Mouse (Mus musculus): ENCODE results near the gene Prkg1. TPM values are rescaled to one million over a fixed set of nuclear protein-coding genes. Genes with fewer than 3 reads are reported as not detected.

Prkg1 gene
- total RNA-seq, 2 experiments from 2014 or later: not detected

DNA sequence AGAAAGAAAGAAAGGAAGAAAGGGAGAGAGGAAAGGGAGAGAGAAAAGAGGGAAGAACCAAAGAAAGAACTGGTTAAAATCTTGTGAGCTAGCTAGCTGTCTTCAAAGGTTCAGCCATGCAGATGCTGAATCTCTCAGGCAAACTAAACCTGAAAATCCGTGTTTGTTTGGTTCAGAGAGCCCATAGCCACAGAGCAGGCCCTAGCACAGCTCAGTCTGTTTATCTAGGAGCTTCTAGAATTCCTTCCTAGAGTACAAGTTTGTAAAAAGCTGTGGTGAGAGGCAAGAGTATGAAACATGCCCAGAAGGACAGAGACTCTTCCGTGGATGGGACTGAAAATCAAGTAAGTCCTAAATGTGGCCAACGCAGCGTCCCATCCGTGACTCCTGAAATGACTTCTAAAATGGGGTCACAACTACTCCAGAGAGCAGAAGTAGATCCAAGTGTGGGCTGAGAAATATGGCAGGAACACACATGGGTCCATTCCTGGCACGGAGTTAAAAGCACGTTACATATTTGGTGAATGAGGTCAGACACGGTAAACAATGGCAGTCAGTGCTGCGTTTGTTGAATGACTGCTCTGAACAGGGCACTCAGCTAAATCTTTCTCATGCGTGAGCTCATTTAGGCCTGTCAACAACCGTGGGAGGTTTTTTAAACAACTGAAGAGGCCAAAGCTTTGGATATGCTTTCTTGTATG, 13.7 kb downstream of the Prkg1 start:
- ATAC-seq (replicated peaks; ENCODE audit: low FRiP score, poor library complexity, severe bottlenecking): no peak

DNA sequence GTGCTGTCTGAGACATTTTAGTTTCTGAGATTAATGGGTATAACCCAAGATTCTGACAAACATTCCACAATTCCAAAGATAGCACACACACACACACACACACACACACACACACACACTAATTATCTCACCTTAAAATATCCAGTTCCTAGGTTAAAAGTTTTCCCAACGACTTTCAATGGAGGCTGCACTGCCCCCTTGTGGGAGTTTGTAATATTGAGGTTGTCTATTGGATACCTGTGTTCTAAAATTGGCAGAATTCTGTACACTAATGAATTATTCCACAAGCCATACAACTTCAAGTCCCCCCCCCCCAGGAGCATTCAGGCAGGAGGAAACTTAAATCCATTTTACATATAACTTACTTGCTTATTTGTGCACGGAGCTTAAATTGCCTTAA, 18.2 kb downstream of the Prkg1 start:
- no peak for ATAC-seq (replicated peaks; ENCODE audit: low FRiP score, poor library complexity, severe bottlenecking)

DNA sequence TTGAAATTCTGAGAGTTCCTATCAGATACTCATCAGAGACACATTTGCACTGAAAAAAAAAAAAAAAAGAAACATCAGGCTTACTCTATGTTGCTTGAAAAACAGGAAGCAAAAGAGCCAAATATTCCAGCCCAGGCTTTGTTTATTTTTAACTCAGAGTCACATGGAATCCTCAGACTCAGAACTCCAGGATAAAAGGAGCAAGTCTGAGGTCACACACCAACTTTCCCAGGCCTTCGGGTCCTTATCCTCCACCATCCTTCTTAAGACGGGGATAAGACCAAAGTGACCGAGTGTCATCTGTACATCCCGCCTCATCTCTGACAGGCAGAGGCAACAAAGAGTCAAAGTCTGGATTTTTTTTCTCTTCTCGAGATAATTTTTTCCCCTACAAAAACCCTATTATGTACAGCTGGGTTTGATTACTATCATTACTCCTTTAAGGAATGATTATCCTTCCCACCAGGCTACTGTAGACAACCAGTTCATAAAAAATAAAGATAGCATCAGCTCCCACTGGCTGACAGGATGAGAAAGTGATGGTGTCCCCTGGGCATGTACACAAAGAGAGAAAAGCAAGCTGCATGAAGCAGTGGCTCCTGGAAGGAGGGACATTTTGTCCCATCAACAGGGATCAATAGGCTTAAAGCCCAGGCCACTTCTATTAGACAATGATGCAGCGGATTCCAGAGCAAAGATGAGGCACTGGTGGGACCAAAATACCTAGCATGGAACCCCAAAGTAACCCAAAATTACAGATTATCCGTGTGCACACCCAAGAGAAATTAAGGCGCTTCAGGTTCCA, 21.4 kb downstream of the Prkg1 start:
- no peak for ATAC-seq (replicated peaks; ENCODE audit: low FRiP score, poor library complexity, severe bottlenecking)

DNA sequence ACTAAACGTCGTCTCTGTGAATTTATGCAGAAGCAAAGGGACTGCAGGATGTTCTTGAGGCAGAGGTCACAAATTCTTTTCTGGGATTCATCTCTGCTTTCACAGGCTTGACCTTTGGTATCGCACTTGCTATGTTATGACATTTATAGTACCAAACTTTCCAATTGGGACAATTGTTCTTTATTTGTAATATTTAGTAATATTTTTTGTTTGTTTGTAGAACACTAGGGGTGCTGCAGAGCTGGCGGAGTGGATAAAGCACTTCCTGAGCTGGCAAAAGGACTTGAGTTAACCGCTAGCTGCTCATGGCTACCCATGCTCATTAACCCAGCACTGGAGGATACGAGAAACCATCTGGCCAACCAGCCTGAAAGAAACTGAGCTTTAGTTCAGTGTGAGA, 49.9 kb downstream of the Prkg1 start:
- no peak for ATAC-seq (replicated peaks; ENCODE audit: low FRiP score, poor library complexity, severe bottlenecking)

DNA sequence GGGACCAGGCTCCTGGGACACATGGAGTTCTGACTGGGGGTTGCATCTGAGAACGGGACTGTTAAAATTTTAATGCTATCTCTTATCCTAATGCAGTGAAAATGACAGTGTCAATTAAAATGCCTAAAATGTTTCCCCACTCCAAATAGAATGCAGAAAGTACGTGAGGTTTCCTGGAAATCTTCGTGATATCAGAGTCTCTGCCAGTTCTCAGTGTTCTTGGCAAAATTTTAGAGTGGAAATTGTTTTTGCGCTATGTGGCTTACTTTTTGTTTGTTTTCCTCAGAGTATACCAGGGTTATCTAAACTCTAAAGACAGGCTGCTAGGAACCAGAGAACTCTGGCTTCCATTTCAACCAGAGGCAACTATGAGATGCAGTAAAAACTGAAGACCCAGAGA, 50.4 kb downstream of the Prkg1 start:
- ATAC-seq (replicated peaks; ENCODE audit: low FRiP score, poor library complexity, severe bottlenecking): no peak

DNA sequence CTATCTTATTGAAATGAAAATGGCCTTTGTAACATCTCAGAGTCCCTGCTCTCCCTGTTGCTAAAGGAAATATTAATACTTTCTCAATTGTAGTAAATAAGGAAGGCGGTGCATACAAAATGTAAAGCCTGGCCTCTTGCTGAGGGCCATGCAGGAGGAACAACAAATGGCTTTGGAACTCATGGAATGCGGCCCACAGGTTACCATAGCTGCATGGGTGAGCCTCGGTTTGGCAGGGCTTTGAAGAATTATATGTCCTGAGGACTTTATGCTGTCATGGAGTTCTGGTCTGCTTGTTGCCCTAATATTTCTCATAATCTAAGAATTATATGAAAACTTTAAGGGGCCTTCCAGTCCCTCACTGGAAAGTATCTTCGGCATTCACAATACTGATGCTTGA, 51.5 kb downstream of the Prkg1 start:
- no peak for ATAC-seq (replicated peaks; ENCODE audit: low FRiP score, poor library complexity, severe bottlenecking)

DNA sequence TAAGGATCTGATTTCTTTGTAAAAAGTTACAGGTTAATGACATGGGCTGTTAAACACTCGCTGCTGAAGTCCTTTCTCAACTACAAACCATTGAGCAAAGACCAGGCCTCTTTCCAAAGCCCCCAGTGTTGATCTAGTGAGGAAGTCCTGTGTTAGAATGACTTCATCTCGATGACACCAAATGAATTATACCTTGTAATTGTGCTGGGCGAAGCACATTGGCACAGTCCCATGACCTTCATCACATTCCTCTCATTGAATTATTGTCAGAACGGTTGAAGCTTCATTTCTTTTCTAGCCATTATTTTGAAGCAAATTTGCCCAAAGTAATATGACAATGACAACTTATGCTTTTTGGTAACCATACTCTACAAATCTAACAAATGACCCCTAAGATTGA, 54.5 kb downstream of the Prkg1 start:
- no peak for ATAC-seq (replicated peaks; ENCODE audit: low FRiP score, poor library complexity, severe bottlenecking)

DNA sequence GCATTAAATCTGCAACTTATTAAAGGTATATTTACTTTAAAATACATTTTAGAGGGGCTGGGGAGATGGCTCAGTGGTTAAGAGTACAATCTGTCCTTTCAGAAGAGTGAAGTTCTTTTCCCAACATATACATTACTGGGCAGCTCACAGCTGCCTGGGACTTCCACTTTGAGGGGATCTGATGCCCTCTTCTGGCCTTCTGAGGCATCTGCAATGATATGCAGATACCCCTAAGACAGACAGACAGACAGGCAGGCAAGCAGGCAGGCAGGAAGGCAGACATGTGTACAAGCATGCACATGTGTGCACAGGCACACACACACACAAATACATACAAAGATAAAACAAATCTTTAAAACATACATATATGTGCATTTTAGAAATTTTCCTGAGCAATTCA, 60.8 kb downstream of the Prkg1 start:
- no peak for ATAC-seq (replicated peaks; ENCODE audit: low FRiP score, poor library complexity, severe bottlenecking)

DNA sequence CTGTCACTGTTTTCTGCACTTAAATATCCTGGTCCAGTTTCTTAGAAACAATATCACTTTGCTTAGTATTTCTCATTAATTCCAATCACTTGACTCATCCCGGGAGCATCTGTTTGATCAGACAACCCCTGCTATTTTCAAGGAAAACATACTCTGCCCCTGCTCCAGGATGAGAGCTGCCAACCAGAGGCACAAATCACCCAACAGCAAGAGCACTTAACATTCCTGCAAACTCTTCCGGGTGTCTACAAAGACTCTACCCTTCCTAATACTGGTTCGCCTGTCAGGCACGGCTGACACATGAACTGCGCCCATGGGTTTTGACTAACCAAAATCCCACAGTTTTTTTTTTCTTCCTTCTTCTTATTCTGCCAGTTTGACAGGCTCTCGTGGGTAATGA, 65.9 kb downstream of the Prkg1 start:
- no peak for ATAC-seq (replicated peaks; ENCODE audit: low FRiP score, poor library complexity, severe bottlenecking)

DNA sequence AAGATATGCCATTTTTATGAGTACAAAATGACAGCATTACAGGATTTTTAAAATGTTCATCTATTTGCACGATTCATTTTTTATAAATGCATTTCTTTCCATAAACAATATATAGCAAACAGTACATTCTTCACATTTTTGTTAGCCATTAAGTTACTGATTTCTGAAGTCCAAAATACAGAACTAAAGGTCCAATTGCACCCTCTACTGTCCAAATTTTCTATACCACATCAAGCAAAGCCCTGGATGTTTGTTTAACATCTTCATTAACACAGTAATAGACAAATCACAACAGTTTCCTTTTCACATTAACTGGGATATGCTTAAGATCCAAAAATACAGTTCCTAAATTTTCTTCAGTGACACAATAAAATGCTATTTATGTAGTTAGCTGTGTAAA, 84.0 kb downstream of the Prkg1 start:
- ATAC-seq (replicated peaks; ENCODE audit: low FRiP score, poor library complexity, severe bottlenecking): no peak

DNA sequence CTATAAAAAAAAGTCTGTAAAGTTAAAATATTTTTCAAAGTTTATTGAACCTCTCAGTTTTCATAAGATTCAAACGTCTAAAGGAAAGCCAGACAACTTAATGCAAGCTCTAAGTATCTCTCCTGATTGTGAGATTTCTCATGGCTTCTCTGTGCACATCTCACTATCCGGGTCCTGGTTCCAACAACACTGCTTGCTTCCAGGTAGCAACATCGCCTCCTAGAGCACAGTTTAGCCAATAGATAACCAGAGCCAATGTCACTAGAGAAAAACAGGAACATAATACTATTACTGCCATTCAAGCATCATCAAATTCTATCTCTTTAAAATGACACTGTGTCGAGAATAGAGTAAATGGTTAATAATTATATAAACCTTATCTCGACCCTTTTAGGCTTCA, 86.5 kb downstream of the Prkg1 start:
- ATAC-seq (replicated peaks; ENCODE audit: low FRiP score, poor library complexity, severe bottlenecking): no peak

DNA sequence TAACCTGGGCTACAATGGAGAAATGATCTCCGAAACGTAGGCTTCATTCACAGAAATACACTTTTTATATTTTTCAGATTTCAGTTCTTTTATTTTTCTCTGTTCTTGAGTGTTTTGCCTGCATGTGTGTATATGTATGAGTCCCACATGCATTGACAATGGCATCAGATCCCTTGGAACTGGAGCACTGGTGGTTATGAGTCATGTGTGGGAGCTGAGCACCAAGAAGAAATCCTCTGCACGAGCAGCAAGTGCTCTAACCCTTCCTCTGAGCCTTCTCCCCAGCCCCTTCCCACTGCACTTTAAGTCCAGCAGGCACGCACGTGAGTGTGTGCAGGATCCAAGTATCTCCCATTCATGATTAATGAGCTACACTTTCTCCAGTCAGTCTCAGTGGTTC, 93.1 kb downstream of the Prkg1 start:
- no peak for ATAC-seq (replicated peaks; ENCODE audit: low FRiP score, poor library complexity, severe bottlenecking)

DNA sequence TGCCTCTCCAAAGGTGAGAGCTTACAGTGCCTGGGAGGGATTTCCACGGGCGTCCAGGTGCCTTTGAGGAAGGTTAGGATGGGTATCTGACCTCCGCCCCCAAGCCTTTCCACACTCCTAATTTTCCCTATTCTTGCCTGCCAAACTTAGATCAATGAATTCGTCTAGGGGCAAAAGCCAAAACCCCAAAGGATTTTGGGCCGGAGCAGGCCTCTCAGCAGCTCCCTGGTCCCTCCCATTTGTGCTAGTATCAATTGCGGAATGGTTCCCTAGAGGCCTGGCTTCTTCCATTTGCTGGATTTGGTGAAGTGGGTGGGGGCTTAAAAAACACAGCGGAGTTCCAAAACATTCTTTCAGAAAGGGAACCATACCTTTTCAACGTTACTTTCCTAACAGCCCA, 99.8 kb downstream of the Prkg1 start:
- ATAC-seq (replicated peaks; ENCODE audit: low FRiP score, poor library complexity, severe bottlenecking): no peak

DNA sequence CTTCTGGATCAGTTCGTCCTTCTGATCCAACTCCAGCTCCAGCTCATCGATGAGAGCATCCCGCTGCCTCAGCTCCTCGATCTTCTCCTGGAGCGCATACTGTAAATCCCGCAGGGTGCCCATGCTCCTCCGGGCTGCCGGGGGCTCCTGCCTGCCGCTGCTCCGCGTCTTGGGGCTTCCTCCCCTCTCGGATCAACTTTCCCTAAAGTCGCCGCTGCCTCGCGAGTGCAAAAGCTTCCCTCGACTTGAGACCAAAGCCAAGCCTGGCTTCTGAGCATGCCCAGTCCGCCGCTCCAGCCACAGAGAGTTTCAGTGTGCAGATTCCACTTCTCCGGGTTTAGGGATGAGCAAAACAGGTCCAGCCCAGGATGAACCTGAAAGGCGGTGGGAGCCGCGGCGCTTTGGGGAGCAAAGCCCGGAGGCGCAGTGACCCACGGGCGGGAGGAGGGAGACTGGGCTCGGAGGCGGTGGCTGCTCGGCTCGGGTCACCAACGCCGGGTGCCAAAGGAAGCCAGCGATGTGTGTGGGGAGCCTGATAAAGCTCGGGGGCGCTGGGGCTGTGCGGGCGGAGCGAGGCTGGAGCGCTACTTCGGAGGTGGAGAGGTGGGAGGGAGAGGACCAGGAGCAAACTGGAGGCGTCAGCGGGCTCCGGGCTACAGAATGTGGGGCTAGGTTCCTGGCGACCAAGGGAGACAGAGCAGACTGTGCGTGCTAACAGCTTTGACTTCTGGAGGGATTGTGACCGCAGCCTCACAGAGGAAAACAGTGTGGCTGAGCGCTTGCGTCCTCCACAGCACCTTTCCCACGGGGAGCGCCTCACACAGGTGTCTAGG, 100.5 kb downstream of the Prkg1 start:
- ATAC-seq (replicated peaks; ENCODE audit: low FRiP score, poor library complexity, severe bottlenecking): no peak

DNA sequence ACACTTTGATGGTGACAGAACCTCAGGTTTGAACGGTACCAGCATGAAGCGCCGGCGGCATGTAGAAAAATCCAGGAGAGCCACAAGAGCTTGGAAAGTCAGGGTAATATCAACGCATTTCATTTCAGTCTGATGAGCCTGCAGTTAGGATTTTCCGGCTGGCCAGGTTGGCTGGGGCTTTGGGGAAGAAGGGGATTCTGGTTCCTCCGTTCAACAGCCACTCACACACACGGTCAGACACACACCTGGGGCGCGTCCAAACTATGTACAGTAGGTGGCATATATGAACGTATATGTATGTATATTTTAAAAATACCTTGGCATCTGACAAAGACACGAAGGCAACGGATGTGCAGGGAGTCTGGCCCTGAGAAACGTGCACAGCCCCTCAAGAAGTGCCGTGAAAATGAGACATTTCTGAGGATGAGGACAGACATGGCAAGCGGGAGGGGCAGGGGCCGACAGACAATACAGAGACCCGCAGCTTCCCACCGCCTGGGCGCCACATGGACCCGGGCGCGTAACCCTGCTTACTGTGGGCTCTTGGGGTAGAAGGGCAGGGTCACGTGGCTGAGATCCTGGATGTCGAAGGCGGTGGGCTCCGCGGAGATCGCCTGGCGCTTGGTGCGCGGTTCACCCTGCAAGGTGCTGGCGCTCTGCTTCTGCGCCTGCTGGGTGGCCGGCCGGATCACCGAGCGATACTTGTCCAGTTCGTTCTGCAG, 101.2 kb downstream of the Prkg1 start:
- ATAC-seq (replicated peaks; ENCODE audit: low FRiP score, poor library complexity, severe bottlenecking): no peak

DNA sequence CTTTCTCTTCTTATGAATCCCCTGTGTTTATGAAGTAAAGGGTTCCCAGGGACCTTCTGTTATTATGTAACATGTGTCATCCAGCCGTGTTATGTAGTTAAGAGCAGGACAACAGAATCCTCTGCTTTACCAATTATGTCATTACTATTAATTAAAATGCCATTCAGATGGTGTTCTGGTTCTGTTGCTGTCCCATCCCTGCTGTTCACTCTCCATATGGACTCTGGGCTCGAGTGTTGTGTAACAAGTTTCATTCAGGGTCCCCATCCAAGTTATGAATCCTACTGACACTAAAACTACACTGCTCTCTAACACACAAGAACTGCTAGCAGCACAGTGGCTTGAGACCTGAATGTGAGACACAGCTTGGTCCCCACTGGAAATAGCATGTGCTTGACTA, 102.0 kb downstream of the Prkg1 start:
- no peak for ATAC-seq (replicated peaks; ENCODE audit: low FRiP score, poor library complexity, severe bottlenecking)

DNA sequence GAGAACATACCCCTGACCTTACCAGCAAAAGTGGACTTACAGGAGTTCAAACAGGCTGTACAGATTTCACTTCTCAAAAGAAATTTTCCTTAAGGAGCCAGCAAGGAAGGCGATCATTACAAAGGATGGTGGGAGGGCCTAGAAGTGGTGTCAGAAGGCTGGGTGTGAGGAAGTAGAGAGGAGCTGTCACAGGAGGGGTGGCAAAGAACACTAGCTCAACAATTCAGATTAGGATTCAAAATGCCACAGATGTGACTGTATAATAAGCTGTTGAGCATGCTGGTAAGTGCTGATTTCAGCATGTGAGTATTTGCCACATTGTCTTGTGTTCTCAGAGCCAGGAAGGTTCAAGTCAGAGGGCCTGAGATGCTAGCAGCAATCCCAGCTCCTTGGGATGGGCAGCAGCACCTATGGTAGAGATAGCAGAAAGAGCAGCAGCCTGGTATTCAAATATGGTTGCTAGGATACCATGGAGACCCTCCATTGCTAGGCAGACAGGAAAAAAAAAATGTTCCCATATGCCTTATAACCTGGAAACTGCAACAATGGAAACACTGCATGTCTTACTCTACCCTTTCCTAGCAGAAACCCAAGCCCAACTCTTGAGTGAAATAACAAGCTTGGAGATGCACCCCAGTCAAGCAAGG, 106.0 kb downstream of the Prkg1 start:
- no peak for ATAC-seq (replicated peaks; ENCODE audit: low FRiP score, poor library complexity, severe bottlenecking)

DNA sequence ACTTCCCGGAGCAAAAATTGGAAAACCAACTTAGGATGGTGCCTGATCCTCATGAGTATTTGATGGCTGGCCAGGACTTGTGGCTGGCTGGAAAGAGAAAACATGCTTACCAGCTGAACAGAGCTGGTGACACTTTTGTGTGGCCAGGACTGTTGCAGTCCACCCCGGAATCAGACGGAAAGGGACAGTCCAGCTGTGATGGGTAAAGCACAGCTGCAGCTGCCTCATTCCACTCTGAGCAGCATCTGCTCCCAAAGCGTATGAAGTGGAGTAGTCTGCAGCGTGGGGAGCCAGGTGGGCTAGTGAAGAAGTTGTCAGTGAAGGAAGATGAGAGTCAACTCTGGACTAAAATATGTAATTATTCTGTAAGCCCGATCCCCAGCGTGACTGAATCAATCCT, 108.6 kb downstream of the Prkg1 start:
- no peak for ATAC-seq (replicated peaks; ENCODE audit: low FRiP score, poor library complexity, severe bottlenecking)

DNA sequence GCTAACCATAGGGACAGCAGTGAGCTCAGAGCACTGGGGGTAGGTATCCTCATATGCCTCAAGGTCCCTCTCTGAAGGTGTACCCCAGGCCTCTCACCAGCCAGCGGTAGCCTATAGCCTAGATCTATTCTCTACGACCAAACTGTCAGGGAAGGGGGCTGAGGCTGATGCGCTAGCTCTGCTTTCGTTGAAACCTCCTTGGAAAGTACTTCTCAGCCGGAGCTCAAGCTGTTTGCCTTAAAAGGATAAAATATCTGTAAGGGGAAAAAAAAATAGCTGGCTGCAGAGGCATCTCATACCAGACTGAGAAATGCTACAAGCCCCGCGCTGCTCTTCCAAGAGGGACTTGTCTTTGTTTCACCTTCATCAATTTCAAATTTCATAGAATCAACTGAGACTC, 109.0 kb downstream of the Prkg1 start:
- no peak for ATAC-seq (replicated peaks; ENCODE audit: low FRiP score, poor library complexity, severe bottlenecking)

DNA sequence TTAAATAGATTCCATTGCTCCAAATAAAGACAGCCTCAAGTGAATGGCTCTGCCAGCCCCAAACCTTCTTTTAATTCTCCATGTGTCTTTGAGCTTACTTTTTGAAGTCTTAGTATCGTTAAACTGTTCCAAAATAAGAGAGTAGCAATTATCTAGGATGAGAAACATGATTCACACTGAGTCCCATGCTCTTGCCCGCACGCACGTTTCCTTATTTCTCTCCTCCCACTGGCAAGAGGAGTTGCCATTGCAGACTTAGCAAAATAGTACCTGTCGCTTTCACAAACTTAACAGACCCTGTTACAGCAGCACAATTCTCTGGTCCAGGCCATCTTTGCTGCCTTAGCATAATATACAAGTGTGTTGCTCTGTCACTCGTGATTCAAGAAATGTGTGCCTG, 110.8 kb downstream of the Prkg1 start:
- ATAC-seq (replicated peaks; ENCODE audit: low FRiP score, poor library complexity, severe bottlenecking): no peak
